Mouse (Mus musculus): ENCODE results near the gene Pygo2.

Gene Pygo2

GRCm38 (mm10) chr3:89456726-89457665 is 27.0 kb downstream of the Pygo2 start:
- DNase-seq (ENCODE audit: low read depth, low spot score), result no peak

- DNase-seq (ENCODE audit: low read depth, low spot score), result no peak
These were observed 28.5 kb downstream of the Pygo2 start for GRCm38 (mm10) chr3:89458372-89458964.

GRCm38 (mm10) chr3:89458965-89459807 is 29.2 kb downstream of the Pygo2 start:
- DNase-seq (ENCODE audit: low read depth, low spot score), result peak; percentile 87

GRCm38 (mm10) chr3:89468268-89468667 is 38.3 kb downstream of the Pygo2 start:
- DNase-seq (ENCODE audit: low read depth, low spot score), result no peak

GRCm38 (mm10) chr3:89472280-89472679 is 42.3 kb downstream of the Pygo2 start:
- DNase-seq (ENCODE audit: low read depth, low spot score), result no peak

- DNase-seq (ENCODE audit: low read depth, low spot score), result no peak
These were observed 43.8 kb downstream of the Pygo2 start for GRCm38 (mm10) chr3:89473838-89474237.

GRCm38 (mm10) chr3:89479055-89479454 is 49.0 kb downstream of the Pygo2 start:
- no peak for DNase-seq (ENCODE audit: low read depth, low spot score)

GRCm38 (mm10) chr3:89481488-89481887 is 51.5 kb downstream of the Pygo2 start:
- DNase-seq (ENCODE audit: low read depth, low spot score), result no peak

- no peak for DNase-seq (ENCODE audit: low read depth, low spot score)
These were observed 52.2 kb downstream of the Pygo2 start for GRCm38 (mm10) chr3:89482249-89482648.
